In genomic region chr11:83409087-83409754, GRCm38 (mm10) we compare ENCODE assay signal across 8 mouse cellular contexts. TPM values are rescaled to one million over a fixed set of nuclear protein-coding genes. Genes with fewer than 3 reads are reported as not detected.
A peak's percentile ranks its signal among the peaks of the same experiment; 100 is the strongest.
DNase-seq lines count a peak whose midpoint lies in the region; ATAC-seq and TF ChIP-seq lines count a peak whose summit lies in the region.

Gene Rasl10b (plus strand): TSS chr11:83409137.

- 4% methylated on average over 28 of the region's 44 CpGs for WGBS in liver, embryonic 12.5 days (ENCODE audit: insufficient replicate concordance)
- WGBS in small intestine, adult 2 months: 3% methylated on average over 42 of the region's 44 CpGs

- peak; percentile 54; the same call in 1 of the 2 replicates for ATAC-seq in liver, embryonic 12.5 days
- no peak for ATAC-seq in inflammation-experienced regulatory T-cells, adult 6 months

- H3K27ac ChIP-seq in liver, embryonic 12.5 days: no peak within 1 kb of the TSS
- H3K27ac ChIP-seq in small intestine, adult 2 months (ENCODE audit: insufficient read depth, low read depth, low read length): no peak within 1 kb of the TSS

- H3K36me3 ChIP-seq in liver, embryonic 12.5 days: peaks cover 5% of the 10 kb centered on the region
- H3K36me3 ChIP-seq in small intestine, adult 2 months (ENCODE audit: control insufficient read depth, insufficient read depth, low read length): peaks cover 3% of the 10 kb centered on the region

- peak; percentile 64 for DNase-seq in right cerebral cortex, postnatal 4 days
- DNase-seq in right cerebral cortex, adult 18-20 months: no peak
- peak; percentile 68 for DNase-seq in cerebellum, adult 9-10 months
- DNase-seq in heart, adult 8-10 months (ENCODE audit: low spot score): peak; percentile 31
- peak; percentile 44 to 47 for DNase-seq in kidney, adult 8-10 months

- peak within 1 kb of the TSS; percentile 62 for H3K4me3 ChIP-seq in liver, embryonic 12.5 days
- H3K4me3 ChIP-seq in small intestine, adult 2 months (ENCODE audit: low read depth, low read length): peak within 1 kb of the TSS; percentile 46

- H3K4me1 ChIP-seq in liver, embryonic 12.5 days: peaks cover 11% of the 10 kb centered on the region; the same call in 1 of the 2 replicates
- H3K4me1 ChIP-seq in small intestine, adult 2 months (ENCODE audit: control insufficient read depth, insufficient read depth, insufficient read length, low read length): peaks cover 6% of the 10 kb centered on the region

- peak within 1 kb of the TSS; percentile 53 for H3K9ac ChIP-seq in liver, embryonic 12.5 days

- H3K4me2 ChIP-seq in liver, embryonic 12.5 days: peak within 1 kb of the TSS; percentile 65

- peaks cover 69% of the 10 kb centered on the region for H3K27me3 ChIP-seq in liver, embryonic 12.5 days (replicated peaks)
- peaks cover 8% of the 10 kb centered on the region for H3K27me3 ChIP-seq in small intestine, adult 2 months (ENCODE audit: control insufficient read depth, insufficient read depth, low read length)

- no peak for TF ChIP-seq CTCF in small intestine, adult 2 months (IDR thresholded peaks at IDR 0.05; ENCODE audit: extremely low read depth, insufficient read length, insufficient replicate concordance, low read depth, low read length)

- TF ChIP-seq POLR2A in small intestine, adult 2 months (IDR thresholded peaks at IDR 0.05; ENCODE audit: low read depth, low read length): no peak

- no peaks in the 10 kb centered on the region for H3K9me3 ChIP-seq in liver, embryonic 12.5 days (replicated peaks)

RNA-seq across cellular contexts. Expression of gene Rasl10b, which starts in this region (rescaled TPM):
- 10 to 100 TPM; 67.6 to 90.2 (median 81.9) TPM for total RNA-seq in heart, adult 8-10 months (2022)
- polyA plus RNA-seq in liver, embryonic 12.5 days (2016; fragmentation: Nextera tagmentation; extraction: Ambion mirVana): 0.57 and 0.99 TPM in 2 replicates
- 0.80 and 0.93 TPM in 2 replicates for polyA plus RNA-seq in small intestine, adult 2 months (2012; rRNA removed)
- polyA plus RNA-seq in inflammation-experienced regulatory T-cells, adult 6 months (2017; shearing (Covaris generic)): not detected

Comparison
In these comparisons a context has a peak if more than half of its experiments do, and no peak if none do; other contexts are left out.
1. Peak in ATAC-seq, H3K4me3 ChIP-seq, H3K9ac ChIP-seq and H3K4me2 ChIP-seq in liver, embryonic 12.5 days; RNA of the gene not detected or under 1 TPM.